Mouse (Mus musculus): ENCODE measurements around the gene Dcst1.

DNA sequence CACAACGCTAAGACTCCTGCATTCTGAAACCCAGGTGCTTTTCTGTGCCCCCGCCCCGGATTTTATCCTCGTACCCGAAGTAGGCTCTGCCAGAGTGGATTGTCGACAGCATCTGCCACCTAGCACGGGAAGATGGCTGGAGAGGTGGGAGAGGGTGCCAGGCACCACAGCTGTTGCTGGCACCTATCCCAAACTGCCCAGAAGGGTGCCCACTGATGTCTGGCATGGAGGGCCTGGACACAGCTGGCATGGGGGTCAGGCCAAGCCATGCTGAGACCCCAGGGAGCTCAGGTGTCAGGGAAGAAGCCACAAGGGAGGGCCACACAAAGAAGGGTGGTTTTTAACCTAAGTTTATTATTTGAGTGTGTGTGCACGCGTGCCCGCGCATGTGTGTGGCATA is 32.0 kb downstream of the Dcst1 start:
- TF ChIP-seq EP300 (IDR thresholded peaks at IDR 0.05; ENCODE audit: low read depth): no peak
- no peak for TF ChIP-seq CTCF (IDR thresholded peaks at IDR 0.05; ENCODE audit: low read depth)
